In genomic region chr9:122027081-122027913, GRCm38 (mm10) we compare ENCODE assay signal across 8 mouse cellular contexts. TPM values are rescaled to one million over a fixed set of nuclear protein-coding genes. Genes with fewer than 3 reads are reported as not detected.
DNase-seq lines count a peak whose midpoint lies in the region; ATAC-seq and TF ChIP-seq lines count a peak whose summit lies in the region.

No protein-coding gene starts in this region.

- no peak for TF ChIP-seq EP300 in CH12.LX (IDR thresholded peaks at IDR 0.05; ENCODE audit: low read length)

- H3K4me3 ChIP-seq in CH12.LX (replicated peaks in 1 of 3; ENCODE audit: low read depth in 2 of 3, low read length in 2 of 3, poor library complexity in 1 of 3): no peak overlapping the region
- no peak overlapping the region for H3K4me3 ChIP-seq in intestine, embryonic 14.5 days (ENCODE audit: low read depth, low read length)
- no peak overlapping the region for H3K4me3 ChIP-seq in lung, embryonic 14.5 days (ENCODE audit: low read depth, low read length)

- H3K4me1 ChIP-seq in CH12.LX (ENCODE audit: control insufficient read depth in 1 of 2, insufficient read depth in 2 of 2): peaks cover 31 to 35% of the 10 kb centered on the region in 2 experiments
- H3K4me1 ChIP-seq in intestine, embryonic 14.5 days (replicated peaks; ENCODE audit: control insufficient read depth, insufficient read depth, low read length): peaks cover 21% of the 10 kb centered on the region
- peaks cover 9% of the 10 kb centered on the region; the same call in 1 of the 2 replicates for H3K4me1 ChIP-seq in lung, embryonic 14.5 days (ENCODE audit: insufficient read depth)

- no peaks in the 10 kb centered on the region for H3K9me3 ChIP-seq in CH12.LX (replicated peaks; ENCODE audit: low read length)
- H3K9me3 ChIP-seq in intestine, embryonic 14.5 days (ENCODE audit: control insufficient read depth, low read length): no peaks in the 10 kb centered on the region
- H3K9me3 ChIP-seq in lung, embryonic 14.5 days (ENCODE audit: low read depth, low read length): no peaks in the 10 kb centered on the region

- in situ Hi-C loops in CH12.LX (cut with MboI; ENCODE audit: low pct_ligation_motif_present, low pct_unique_long_range_greater_than_20kb, low sequenced_read_pairs): no loop called here

- no peak for TF ChIP-seq RAD21 in CH12.LX (IDR thresholded peaks at IDR 0.05; ENCODE audit: low read depth, low read length)

- no peak for TF ChIP-seq CTCF in CH12.LX (conservative IDR thresholded peaks at IDR 0.05 in 1 of 2, IDR thresholded peaks at IDR 0.05 in 1 of 2; ENCODE audit: low read depth in 2 of 2, low read length in 2 of 2)
- no peak for TF ChIP-seq CTCF in lung, embryonic 14.5 days (IDR thresholded peaks at IDR 0.05; ENCODE audit: low read depth)

- DNase-seq in CH12.LX (ENCODE audit: extremely low read depth): no peak
- peak; percentile 63 for DNase-seq in adrenal gland, postnatal 25 days
- DNase-seq in gastrocnemius, postnatal 14 days: peak; percentile 72
- DNase-seq in intestine, embryonic 14.5 days (ENCODE audit: low spot score): peak; percentile 54
- DNase-seq in lung, embryonic 14.5 days: peak; percentile 38
- no peak for DNase-seq in right cerebral cortex, adult 2 months (ENCODE audit: low spot score in 2 of 2)
- no peak for DNase-seq in layer of hippocampus, adult 9-11 months

- H3K36me3 ChIP-seq in CH12.LX (replicated peaks in 1 of 2; ENCODE audit: control insufficient read depth in 1 of 2, insufficient read depth in 1 of 2, low read length in 1 of 2): no peaks in the 10 kb centered on the region
- no peaks in the 10 kb centered on the region for H3K36me3 ChIP-seq in intestine, embryonic 14.5 days (ENCODE audit: control insufficient read depth, insufficient read depth, low read length)
- no peaks in the 10 kb centered on the region for H3K36me3 ChIP-seq in lung, embryonic 14.5 days (ENCODE audit: insufficient read depth)

- H3K9ac ChIP-seq in CH12.LX (ENCODE audit: insufficient read depth, low read depth): no peak overlapping the region
- 0 out of 2 replicates have a peak overlapping the region, but pooled peaks have one; percentile 13 for H3K9ac ChIP-seq in intestine, embryonic 14.5 days (ENCODE audit: low read length)
- no peak overlapping the region for H3K9ac ChIP-seq in lung, embryonic 14.5 days

- no peaks in the 10 kb centered on the region for H3K27me3 ChIP-seq in CH12.LX (replicated peaks)
- H3K27me3 ChIP-seq in intestine, embryonic 14.5 days (replicated peaks; ENCODE audit: control insufficient read depth, insufficient read depth, low read length): no peaks in the 10 kb centered on the region
- no peaks in the 10 kb centered on the region for H3K27me3 ChIP-seq in lung, embryonic 14.5 days (ENCODE audit: insufficient read depth, low read length)

- dilution Hi-C loops in CH12.LX (cut with MboI; ENCODE audit: extremely low pct_ligation_motif_present, extremely low pct_unique_long_range_greater_than_20kb, low sequenced_read_pairs): no loop called here

- H3K4me2 ChIP-seq in CH12.LX (ENCODE audit: insufficient read depth, low read depth, poor library complexity, severe bottlenecking): no peak overlapping the region
- H3K4me2 ChIP-seq in intestine, embryonic 14.5 days (ENCODE audit: low read length): no peak overlapping the region
- H3K4me2 ChIP-seq in lung, embryonic 14.5 days: no peak overlapping the region

- intact Hi-C loops in gastrocnemius, postnatal 14 days (cut with DNase I; ENCODE audit: low total_unique reads): no loop called here

- WGBS in intestine, embryonic 14.5 days: 50% methylated on average over 6 of the region's 6 CpGs
- WGBS in lung, embryonic 14.5 days: 58% methylated on average over 6 of the region's 6 CpGs

- no peak overlapping the region for H3K27ac ChIP-seq in CH12.LX (ENCODE audit: insufficient read depth, low read depth)
- peak overlapping the region; percentile 44 for H3K27ac ChIP-seq in intestine, embryonic 14.5 days (ENCODE audit: low read depth)
- peak overlapping the region; percentile 13; the same call in 1 of the 2 replicates for H3K27ac ChIP-seq in lung, embryonic 14.5 days (ENCODE audit: low read depth)

- no peak; the same call in 1 of the 2 replicates for ATAC-seq in intestine, embryonic 14.5 days (replicated peaks; ENCODE audit: low FRiP score, low TSS enrichment, low read depth)
- ATAC-seq in lung, embryonic 14.5 days (ENCODE audit: insufficient read depth): 0 out of 2 replicates have a peak, but pooled peaks have one; percentile 9
- ATAC-seq in megakaryocyte-erythroid progenitor cell, adult 5-6 weeks (replicated peaks; ENCODE audit: low FRiP score, low TSS enrichment, poor library complexity, severe bottlenecking): no peak

- no peaks in the 10 kb centered on the region for H3K79me2 ChIP-seq in CH12.LX (replicated peaks; ENCODE audit: control insufficient read depth, extremely low read depth, insufficient read depth, poor library complexity, severe bottlenecking)

- TF ChIP-seq POLR2A in CH12.LX (IDR thresholded peaks at IDR 0.05; ENCODE audit: low read depth, low read length): no peak

TF ChIP-seq in CH12.LX, 34 proteins besides CTCF, POLR2A, EP300 and RAD21:
- TF ChIP-seq CHD1 (IDR thresholded peaks at IDR 0.05; ENCODE audit: low read depth, low read length) (no peak), NRF1 (IDR thresholded peaks at IDR 0.05; ENCODE audit: low read depth, low read length) (0 out of 2 replicates have a peak, but pooled peaks have one; percentile 17)

RNA-seq across cellular contexts. Expression of gene Pomgnt2, which starts 30.4 kb away (rescaled TPM):
- total RNA-seq in CH12.LX (2012; rRNA removed) (not detected in 2 replicates), CH12.LX (2014; rRNA removed) (not detected in 2 replicates)
- polyA plus RNA-seq in CH12.LX (2012; ENCODE audit: insufficient read length, low read depth): not detected in 2 replicates
- total RNA-seq in adrenal gland, postnatal 25 days (2021): 16.3 and 21.3 TPM in 2 replicates
- total RNA-seq in gastrocnemius, postnatal 14 days (2021): 1 to 10 TPM; 7.1 to 9.0 TPM
- polyA plus RNA-seq in intestine, embryonic 14.5 days (2014; fragmentation: Nextera tagmentation; extraction: Ambion mirVana): 12.8 and 13.2 TPM in 2 replicates
- polyA plus RNA-seq in lung, embryonic 14.5 days (2014; fragmentation: Nextera tagmentation; extraction: Ambion mirVana): 9.9 and 10.5 TPM in 2 replicates
- 2.2 and 2.6 TPM in 2 replicates for total RNA-seq in megakaryocyte-erythroid progenitor cell, adult 5-6 weeks (2014; fragmentation: Nextera tagmentation)
- total RNA-seq in megakaryocyte-erythroid progenitor cell, adult 5-6 weeks (2017): 3.8 and 4.3 TPM in 2 replicates

Comparison
In these comparisons a context has a peak if more than half of its experiments do, and no peak if none do; other contexts are left out.
1. DNase-seq: peak in adrenal gland, postnatal 25 days (single experiment), gastrocnemius, postnatal 14 days (single experiment), intestine, embryonic 14.5 days (single experiment) and lung, embryonic 14.5 days (single experiment); none in CH12.LX (single experiment), right cerebral cortex, adult 2 months (0 of 2) and layer of hippocampus, adult 9-11 months (single experiment).